Mouse (Mus musculus): ENCODE results near the gene Cmtm8.

- TF ChIP-seq CTCF (IDR thresholded peaks at IDR 0.05; ENCODE audit: borderline replicate concordance, insufficient read depth, low read depth, low read length), result no peak
- TF ChIP-seq POLR2A (IDR thresholded peaks at IDR 0.05; ENCODE audit: borderline replicate concordance, insufficient read depth, low read length), result no peak
Observed at GRCm38 (mm10) chr9:114816121-114816520, 27.8 kb downstream of the Cmtm8 start.

Measured in cerebellum, adult 2 months (tissue).